Mouse (Mus musculus) CH12F3 (cell line): Measurements from ENCODE around the gene Bzw2.

Source experiments
- in situ Hi-C: fragments of 300-500 bp; cut with MboI; formaldehyde crosslinking; loops from 2 replicates; pipeline ENCODE4 v1.14.3; 2020; ENCODE audit warnings: low sequenced_read_pairs

Gene Bzw2

GRCm38 (mm10) chr12:36136285-36136684, 21.6 kb downstream of the Bzw2 start:
- in situ Hi-C loops = no loop called here

DNA sequence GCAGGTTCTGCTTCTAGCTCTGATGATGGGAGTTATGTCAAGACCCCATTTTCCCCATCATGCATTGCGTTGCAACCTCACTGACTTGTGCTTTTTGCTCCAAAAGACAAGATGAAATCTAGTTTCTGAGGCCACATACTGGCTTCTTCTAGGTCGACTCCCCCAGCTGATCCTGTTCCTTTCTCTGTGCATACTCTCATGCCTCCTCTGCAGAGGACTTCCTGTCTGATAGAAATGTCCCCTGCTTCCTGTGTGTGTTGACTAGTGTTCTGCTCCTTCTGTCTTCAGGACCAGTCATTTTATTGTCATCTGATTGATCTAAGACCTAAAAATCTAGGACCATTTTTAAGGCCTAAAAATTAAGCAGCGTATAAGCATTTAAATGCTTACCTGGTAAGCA, 22.5 kb downstream of the Bzw2 start:
- in situ Hi-C loops = no loop called here

GRCm38 (mm10) chr12:36134111-36134510, 23.8 kb downstream of the Bzw2 start:
- in situ Hi-C loops = no loop called here

GRCm38 (mm10) chr12:36133547-36133946, 24.3 kb downstream of the Bzw2 start:
- in situ Hi-C loops = no loop called here

- in situ Hi-C loops = no loop called here
These were observed 25.2 kb downstream of the Bzw2 start for GRCm38 (mm10) chr12:36132668-36133067.

- in situ Hi-C loops = no loop called here
These were observed 25.6 kb downstream of the Bzw2 start for GRCm38 (mm10) chr12:36132254-36132653.

- in situ Hi-C loops = no loop called here
These were observed 28.1 kb downstream of the Bzw2 start for GRCm38 (mm10) chr12:36129826-36130225.

- in situ Hi-C loops = no loop called here
These were observed 31.8 kb downstream of the Bzw2 start for GRCm38 (mm10) chr12:36126049-36126448.

GRCm38 (mm10) chr12:36119244-36119643, 38.6 kb downstream of the Bzw2 start:
- in situ Hi-C loops = no loop called here

DNA sequence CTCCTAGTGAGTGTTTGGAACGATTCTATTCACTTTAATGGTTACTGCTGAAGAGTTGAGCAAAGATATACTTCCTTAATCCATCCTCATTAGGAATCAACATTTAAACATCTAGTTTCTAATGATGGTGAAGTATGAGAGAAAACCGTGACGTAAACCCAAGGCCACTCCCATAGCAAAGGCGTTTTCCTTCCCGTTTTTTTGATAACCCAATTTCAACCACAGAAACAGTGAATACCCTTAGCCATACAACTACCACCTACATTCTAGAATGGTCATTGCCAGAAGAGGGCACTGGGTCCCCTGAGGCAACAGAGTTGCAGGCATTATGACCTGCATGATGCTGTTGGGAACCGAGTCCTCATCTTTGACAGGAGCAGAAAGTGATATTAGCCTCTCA, 40.7 kb downstream of the Bzw2 start:
- in situ Hi-C loops = no loop called here

GRCm38 (mm10) chr12:36112081-36112480, 45.8 kb downstream of the Bzw2 start:
- in situ Hi-C loops = no loop called here

GRCm38 (mm10) chr12:36111110-36111509, 46.8 kb downstream of the Bzw2 start:
- in situ Hi-C loops = no loop called here

GRCm38 (mm10) chr12:36110457-36110856, 47.4 kb downstream of the Bzw2 start:
- in situ Hi-C loops = no loop called here

DNA sequence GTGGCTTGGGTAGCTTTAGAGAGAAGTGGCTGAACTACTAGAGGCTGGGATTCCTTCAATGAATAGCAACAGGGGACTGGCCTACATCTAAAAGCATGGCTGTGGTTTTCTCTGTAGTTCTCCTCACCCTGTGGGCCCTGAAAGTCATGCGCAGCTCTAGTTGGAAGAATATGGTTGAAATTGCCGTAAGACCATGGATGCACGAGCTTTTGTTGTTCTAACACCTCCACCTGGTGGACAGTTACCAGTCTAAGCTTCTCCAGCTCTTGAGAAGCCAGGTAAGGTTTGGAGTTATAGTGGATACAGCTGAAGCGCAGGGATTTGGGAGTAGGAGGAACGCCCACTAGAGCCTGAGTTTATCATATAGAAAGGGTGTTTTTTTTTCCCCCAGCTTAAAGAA, 49.4 kb downstream of the Bzw2 start:
- in situ Hi-C loops = no loop called here

DNA sequence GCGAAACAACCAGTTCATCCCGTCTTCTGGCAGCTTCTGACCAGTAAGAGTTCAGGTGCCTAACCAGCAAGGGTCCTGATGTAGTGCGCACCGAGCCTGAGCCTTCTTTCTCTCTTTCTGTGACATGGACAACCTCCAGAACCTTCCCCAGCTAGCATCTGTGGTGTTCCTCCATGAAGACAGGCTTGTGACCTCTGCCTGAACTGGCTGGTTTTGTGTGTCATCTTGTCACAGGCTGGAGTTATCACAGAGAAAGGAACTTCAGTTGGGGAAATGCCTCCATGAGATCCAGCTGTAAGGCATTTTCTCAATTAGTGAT, 54.3 kb downstream of the Bzw2 start:
- in situ Hi-C loops = no loop called here

DNA sequence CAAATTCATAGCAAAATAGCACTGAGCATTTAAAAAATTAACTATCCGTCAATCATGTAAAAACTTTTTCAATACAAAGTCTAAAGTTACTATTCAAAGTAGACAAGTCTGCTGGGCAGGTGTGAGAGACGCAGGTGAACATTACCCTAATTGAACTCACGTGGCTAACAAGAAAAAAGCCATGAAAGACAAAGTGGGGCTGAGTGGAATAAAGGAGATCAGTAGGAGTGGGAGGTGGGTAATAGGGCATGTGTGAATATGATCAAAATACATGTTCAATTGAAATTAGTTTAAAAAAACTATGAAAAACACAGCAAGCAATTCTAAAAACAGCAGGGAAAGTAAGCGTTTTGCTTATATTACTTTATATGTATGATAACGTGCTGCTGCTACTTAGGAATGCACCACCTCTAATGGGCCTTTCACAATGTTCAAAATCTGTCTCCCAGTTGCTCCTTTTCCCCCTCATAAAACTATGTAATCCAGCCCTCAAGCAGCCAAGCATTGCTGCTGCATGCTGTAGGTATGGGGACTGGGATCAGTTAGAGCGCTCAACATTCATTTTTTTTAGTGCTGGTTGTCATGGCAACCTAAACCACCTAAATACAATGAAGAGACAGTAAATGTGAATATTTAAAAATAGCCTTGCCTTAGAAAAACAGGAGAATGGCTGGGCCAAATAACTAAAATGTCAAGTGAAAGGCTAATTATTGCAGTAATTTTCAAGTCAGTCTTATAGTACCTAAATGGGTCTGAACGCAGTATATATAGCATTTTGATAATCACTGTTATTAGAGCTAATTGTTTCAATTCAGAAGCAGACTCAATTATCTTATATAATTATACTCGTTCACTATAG, 54.9 kb downstream of the Bzw2 start:
- in situ Hi-C loops = no loop called here

GRCm38 (mm10) chr12:36095371-36095880, 62.5 kb downstream of the Bzw2 start:
- in situ Hi-C loops = no loop called here

DNA sequence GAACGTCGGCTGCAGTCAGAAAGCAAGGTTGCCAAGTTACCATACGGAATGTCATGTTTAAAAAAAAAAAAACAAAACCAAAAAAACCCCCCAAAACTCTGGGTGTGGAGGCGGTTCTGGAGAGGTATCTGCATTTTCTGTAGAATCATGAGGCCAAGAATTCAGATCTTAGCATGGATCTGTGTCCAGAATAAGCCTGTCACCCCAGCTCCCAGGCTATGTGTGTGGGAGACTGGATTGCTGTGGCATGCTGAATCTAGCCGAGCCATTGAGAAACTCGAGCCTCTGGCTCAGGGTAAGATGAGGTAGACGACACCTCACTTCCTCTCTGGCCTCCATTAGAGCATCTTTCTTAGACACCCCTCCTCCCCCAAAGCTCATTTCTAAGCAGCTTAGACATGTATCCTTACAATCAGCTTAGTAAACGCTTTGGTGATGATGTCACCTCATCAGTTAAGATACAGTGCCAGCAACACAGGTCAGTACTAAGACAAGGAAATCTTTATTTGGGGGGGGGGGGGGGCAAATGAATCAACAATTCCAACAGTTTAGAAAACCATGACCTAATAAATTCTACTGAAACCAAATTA, 64.7 kb downstream of the Bzw2 start:
- in situ Hi-C loops = no loop called here

DNA sequence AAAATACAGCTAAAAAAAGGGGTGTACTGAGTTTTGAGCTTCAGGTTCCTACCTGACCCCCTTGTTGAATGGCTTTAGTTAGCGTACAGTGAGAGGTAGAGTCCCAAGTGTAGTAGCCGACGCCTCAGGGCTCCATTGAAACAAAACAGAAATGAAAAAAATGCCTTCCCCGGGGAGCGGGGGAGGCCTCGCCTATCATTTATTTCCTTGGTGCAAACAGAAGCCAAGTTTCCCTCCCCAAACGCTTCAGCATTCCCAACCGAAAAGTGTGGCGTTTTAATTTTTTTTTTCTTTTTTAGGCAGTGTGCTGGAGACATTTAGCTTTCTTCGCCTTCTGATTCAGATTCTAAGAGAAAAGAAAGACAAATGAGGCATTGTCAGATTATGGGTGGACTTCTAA, 65.9 kb downstream of the Bzw2 start:
- in situ Hi-C loops = no loop called here

DNA sequence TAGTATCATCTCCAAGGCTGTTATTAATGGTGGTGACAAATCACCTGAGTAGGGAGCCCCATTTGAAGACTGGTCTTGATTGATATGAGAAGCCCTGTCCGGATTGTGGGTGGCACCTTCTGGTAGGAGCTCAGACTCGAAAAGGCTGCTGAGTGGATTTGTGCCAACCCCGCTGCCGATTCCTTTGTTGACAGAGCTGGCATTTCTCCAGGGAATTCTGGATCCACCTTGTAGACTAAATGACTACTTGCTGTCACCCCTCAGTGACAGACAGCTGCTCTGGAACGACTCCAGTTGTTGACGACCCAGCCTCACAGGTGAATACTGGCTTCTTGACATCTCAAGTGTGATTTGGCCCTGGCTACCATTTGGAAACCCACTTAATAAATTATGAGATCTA, 68.7 kb downstream of the Bzw2 start:
- in situ Hi-C loops = no loop called here

DNA sequence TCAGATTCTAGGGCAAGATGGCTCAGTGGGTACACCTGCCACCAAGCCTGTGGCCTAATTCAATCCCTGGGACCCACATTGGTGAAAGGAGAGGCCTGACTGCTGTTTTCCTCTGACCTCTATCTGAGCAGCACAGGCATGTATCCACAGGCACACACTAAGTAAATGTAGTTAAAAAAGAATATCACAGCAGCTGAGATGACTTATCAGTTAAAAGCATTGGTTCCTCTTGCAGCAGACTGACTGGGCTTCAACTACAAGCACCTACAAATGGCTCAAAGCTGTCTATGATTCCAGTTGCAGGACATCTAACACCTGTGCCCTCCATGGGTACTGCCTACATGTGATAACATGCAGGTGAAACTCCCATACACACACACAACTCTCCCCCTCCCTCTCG, 69.1 kb downstream of the Bzw2 start:
- in situ Hi-C loops = no loop called here

DNA sequence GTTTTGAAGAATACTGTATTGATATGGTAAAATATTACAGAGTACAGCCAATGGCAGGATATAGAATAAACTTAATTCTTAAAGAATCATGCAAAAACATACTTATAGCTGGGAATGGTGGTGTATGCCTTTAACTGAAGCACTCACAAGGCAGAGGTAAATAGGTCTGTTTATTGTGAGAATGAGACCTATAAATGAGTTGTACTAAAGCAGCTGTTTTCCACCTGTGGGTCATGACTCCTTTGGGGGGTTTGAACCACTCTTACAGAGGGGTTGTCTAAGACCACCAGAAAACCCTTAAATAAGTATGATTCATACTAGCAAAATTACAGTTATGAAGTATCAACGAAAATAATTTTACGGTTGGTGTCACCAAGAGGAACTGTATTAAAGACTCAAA, 72.5 kb downstream of the Bzw2 start:
- in situ Hi-C loops = no loop called here
